Mouse (Mus musculus) gastrocnemius, postnatal 36 days (tissue): Measurements from ENCODE around the gene Krcc1. TPM values are rescaled to one million over a fixed set of nuclear protein-coding genes. Genes with fewer than 3 reads are reported as not detected.

ENCODE experiments used
- DNase-seq, 2 experiments: peaks; one replicate each; pipeline ENCODE4 v3.0.0; 2022
- intact Hi-C: fragments of 180-260 bp; cut with DNase I; formaldehyde crosslinking; loops from one replicate; pipeline ENCODE4 v1.15.1; 2025
- long read RNA-seq, 2 experiments: library from polyadenylated mRNA; stranded (forward); transcript quantifications; one replicate each; pipeline ENCODE4 v2.0.0; 2021
- total RNA-seq, 2 experiments: library from RNA; stranded (reverse); gene quantifications; 2 replicates each; pipeline ENCODE4 v1.2.3; 2021

The Krcc1 gene
- 10 to 100 TPM; 22.9 to 24.8 TPM for total RNA-seq
- long read RNA-seq, experiment 1, transcript Krcc1-203 (3 exons, 1,687 nt): major isoform, 16 of 24 reads
- long read RNA-seq, experiment 1, partial matches to known transcripts: 0 of 24 reads
- long read RNA-seq, experiment 1, other reads (novel, unspliced or antisense): 8 of 24 reads
- long read RNA-seq, experiment 2, transcript Krcc1-203 (3 exons, 1,687 nt): major isoform, 22 of 23 reads
- long read RNA-seq, experiment 2, partial matches to known transcripts: 0 of 23 reads
- long read RNA-seq, experiment 2, other reads (novel, unspliced or antisense): 1 of 23 reads

DNA sequence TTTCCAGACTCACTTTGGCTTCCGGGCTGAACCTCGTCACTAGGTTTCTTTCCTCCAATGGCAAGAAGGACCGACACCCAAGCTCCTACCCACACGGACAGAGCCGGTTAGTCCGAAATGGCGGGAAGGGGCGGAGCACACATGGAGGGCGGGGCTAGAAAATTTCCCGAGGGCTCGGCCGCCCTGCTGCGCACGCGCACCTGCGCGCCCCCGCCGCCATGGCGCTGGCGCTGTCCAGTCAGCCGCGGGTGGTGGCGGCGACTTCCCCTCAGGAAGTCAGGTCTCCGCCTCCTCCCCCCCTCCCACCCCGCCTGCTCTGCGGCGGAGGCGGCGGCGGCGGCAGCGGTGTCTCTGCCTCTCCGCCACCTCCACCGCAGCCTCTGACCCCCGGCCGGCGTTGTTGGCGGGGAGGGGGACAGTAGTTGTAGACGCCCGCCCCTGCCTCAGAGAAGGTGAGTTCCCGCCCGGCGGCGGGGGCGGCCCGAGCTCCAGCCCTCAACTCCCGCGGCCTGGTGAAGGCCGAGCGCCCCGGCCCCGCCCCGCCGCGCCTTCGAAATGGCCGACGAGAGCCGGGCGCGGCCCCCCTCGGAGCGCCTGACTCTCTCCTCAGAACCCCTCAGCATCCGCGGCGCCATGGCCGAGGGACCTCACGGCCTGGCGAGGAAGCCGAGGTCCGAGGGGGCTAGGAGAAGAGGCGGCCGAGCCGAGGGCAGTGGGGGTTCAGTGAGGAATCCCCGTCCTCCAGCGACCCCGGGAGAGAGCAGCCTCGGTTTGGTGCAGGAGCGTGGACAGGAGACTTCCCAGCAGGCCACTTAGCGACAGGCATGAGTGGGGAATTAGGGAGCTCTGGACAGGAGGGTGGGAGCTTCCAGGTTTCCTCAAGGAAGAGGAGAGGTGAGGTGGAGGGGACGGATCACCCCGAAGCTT lies at the start of gene Krcc1:
Gene Krcc1 (plus strand): TSS at position 289 of the 927 bp plus-strand sequence.
- intact Hi-C loops: loop anchor here (10.0 kb wide), 1 partner anchor 153 kb away; no protein-coding TSS in a partner anchor
- DNase-seq: peak; percentile 96

DNA sequence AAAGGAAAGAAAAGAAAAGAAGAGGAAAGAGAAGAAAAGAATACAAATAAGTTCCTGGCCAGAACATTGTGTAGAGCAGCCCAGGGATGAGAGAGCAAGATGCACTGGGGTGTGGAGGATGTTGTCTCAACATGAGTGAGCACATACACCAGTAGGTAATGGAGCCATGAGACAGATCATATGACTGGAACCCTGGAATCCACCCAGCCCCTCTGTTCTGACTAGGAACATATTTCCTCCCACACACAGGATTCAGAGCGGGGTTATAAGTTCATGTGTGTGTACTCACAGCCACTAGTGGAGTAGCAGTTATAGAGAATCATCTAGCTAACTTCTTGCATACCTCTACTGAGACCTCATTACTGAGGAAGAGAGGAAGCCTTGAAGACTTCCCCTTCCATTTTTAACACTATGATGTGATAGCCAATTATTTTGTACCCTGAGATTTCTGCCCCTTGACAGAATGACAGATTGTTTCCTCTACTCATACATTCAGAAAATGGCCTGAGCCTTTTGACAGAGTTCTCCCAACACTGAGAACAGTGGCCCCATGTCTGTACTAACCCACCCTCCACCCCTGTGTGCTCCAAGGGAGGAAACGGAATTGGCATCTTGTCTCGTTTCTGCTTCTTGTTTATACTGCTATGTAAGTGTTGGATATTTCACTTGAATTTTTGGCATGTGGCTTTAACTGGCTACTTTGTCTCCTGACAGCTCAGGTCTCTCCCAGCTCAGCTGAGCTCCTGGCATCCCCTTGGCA lies 47.1 kb upstream of the Krcc1 start:
- no peak for DNase-seq
- intact Hi-C loops: no loop called here

DNA sequence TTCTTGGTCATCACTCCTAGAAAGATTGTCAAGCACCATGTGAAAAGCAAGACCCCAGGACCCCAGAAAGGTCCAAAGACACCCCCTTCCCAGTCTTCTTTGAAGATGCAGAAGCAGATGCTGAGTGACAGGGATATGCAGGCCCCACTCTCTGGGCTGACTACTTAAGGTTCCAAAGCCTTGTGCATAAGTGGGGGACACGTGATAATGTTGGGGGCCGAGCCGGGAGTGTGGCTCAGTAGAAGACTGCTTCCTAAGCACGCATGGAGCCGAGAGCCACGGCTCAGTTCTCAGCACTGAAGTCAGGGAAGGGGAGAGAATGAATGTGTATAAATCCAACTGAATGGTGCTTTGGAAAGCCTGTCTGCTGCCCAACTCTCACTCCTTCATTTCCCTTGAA lies 44.9 kb upstream of the Krcc1 start:
- intact Hi-C loops: no loop called here

DNA sequence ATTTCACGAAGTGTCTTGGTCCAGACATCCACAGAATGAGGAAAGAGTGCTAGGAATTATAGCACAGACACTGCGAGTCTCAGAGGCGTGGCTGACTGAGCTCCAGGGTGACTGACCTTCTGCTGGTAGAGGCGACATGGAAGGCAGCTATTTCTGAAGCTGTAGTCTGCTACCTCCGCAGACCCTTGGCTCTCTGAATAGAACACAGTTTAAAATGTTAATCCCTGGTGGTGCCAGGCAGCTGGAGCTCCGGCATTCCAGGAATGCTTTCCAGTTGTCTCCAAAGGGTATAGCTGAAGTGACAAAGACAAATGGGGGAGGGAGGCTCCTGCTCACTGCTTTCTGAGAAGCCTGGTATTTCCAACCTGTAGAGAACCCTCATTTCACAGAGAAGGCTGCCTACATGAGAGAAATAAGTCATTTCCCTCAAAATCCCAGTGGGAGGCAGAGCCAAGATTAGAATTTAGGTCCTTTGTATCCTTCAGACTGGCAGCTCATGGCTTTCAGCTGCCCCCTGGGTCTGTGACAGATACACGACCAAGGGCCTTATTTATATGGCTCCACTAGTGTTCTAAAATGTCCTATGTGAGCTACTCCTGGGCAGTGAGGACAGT lies 44.2 kb upstream of the Krcc1 start:
- no peak for DNase-seq
- intact Hi-C loops: no loop called here

More for the DNA sequence above, 44.9 kb upstream of the Krcc1 start:
- no peak for DNase-seq

DNA sequence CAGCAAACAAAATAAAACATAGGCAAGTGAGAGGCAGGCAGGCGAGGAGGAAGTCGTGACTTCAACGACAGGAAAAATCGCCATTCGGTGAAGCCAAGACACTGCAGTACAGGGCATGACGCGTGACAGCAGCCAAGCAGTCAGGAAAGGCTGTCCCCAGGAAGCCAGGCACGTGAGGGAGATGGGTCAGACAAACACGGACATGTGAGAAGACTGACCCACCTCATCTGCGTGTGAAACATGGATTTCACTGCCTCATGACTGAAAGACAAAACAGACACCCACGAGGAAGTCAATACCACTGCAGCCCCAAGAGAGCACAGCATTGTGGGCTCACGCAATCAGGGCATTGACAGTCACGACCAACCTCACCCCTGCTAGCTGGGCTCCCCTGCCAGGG lies 36.4 kb upstream of the Krcc1 start:
- DNase-seq: no peak
- intact Hi-C loops: no loop called here

DNA sequence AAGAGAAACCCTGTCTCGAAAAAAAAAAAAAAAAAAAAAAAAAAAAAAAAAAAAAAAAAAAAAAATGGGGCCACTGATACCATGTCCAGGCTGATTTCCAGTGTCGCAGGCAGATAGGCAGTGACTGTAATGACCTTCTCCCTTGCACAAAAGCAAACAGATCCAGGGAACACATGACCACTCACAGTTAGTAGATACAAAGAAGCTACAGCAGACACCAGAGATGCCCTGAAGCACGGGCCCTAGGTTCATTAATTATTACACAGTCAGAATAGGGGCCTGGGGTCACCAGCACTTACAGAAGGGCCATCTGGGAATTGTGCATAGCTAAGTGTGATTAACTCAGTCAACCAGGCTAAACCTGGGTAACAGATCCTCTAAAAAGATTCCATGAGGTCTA lies 35.5 kb upstream of the Krcc1 start:
- no peak for DNase-seq

DNA sequence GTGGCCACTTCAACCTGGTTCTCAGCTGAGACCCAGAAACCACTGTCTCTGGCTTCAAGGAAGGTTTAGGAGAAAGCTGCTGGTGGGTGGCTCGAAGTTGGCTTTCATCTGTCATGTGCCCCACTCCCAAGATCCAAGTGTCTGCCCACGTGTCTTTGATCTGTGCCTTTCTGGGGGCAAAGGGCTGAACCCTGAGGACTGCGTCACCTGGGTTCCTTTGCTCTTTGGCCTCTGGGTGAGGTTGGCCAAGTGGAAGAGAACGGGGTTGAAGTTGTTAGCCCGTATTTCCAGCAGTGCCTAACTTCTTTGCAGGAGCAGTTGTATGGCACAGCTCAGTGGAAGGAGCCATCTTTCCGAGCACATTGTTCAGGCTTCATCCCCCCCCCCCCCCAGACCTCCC lies 35.0 kb upstream of the Krcc1 start:
- intact Hi-C loops: no loop called here
- no peak for DNase-seq

More for the DNA sequence above, 35.5 kb upstream of the Krcc1 start:
- intact Hi-C loops: no loop called here

DNA sequence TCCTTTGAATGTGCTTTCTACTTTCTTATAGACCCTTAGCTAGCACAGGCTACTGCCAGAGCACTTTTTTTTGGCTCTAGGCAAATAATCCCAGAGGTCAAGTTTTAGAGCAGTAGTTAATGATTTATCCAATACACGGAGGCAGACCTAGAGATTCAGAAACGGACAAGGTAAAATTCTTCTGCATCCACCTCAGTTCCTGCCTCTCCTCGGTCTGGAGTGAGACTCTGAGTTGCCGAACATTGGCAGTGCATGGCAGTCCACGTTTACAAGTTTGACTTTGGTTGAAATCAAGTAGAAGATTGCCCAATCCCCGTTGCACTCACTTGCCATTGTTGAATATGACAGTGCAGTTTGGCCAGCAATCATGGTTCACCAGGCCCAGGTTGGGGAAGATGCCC lies 34.4 kb upstream of the Krcc1 start:
- no peak for DNase-seq
- intact Hi-C loops: no loop called here

DNA sequence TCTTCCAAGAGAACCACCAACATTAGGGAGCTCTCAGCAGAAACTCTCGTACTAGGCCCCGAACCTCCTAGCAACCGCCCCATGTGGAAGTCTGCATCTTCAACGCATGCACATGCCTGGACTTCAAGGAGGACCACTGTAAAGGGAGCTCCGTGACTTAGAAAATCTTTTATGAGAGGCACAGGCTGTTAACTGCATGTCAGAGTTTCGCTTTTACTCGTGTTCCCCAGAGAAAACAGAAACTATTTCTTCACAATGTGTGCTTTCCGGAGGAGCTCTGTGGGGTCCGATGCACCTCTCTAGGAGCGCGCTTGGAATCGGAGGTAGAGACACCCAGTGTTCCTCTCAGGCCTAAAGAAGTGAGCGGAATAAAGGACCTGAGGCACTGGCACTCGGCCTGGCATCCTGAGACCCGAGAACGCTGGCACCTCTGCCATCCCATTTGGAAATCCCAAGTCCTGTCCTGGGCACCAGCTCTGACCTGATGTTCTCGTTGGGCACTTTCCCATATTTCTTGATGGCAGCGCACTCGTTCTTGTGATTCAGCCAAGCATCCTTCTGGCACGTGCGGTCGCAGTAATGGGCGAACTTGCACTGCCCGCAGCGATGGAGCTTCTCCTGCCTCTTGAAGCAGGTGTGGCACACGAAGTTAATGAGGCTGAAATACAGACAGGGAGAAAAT lies 32.3 kb upstream of the Krcc1 start:
- DNase-seq: no peak
- intact Hi-C loops: no loop called here

DNA sequence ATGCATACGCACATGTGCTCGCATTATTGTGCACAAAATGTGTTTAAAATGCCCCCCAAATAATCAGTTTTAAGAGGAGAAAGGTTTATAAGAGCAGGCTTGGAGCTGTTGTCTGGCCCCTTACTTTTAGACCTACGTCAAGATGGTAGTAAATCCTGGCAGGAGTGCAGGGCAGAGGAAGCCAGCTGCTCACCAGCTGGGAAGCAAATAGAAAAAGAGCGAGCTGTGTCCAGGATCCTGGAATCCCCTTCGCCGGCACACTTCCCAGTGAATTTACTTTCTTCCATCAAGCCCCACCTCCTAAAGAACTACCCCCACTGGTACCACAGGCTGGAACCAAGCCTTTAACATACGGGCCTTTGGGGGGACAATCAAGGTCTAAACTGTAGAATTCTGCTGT lies 30.6 kb upstream of the Krcc1 start:
- intact Hi-C loops: no loop called here

DNA sequence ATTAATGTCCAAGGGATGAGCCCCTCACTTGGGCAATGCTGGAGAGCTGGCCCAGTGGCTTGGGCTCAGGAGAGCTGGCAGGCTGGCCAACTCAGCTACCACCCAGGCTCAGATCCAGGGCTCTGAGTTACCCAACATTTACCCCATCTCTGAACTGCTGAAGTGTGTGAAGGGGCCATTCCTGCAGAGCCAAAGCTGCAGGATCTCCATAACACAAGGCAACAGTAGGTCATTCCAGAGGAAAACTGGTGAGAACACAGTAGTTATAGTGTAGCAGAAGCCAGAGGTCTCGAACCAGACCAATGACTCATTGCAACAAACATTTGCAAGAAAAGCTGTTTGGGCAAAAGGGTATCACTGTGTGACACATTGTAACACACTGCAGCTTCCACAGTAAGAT lies 28.7 kb upstream of the Krcc1 start:
- intact Hi-C loops: no loop called here
- DNase-seq: no peak

More for the DNA sequence above, 30.6 kb upstream of the Krcc1 start:
- DNase-seq: no peak

DNA sequence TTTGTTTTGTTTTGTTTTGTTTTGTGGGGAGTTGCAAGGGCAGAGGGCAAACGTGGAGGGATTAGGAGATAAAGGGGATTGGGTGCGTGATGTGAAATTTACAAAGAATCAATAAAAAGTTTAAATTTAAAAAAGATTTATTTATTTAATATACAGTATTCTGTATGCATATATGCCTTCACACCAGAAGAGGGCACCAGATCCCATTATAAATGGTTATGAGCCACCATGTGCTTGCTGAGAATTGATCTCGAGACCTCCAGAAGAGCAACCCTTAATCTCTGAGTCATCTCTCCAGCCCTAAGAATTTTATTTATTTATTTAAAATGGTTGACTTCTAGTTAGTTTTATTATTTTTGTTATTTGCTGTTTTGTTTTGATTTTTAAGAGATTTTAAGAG lies 28.2 kb upstream of the Krcc1 start:
- DNase-seq: no peak
- intact Hi-C loops: no loop called here

DNA sequence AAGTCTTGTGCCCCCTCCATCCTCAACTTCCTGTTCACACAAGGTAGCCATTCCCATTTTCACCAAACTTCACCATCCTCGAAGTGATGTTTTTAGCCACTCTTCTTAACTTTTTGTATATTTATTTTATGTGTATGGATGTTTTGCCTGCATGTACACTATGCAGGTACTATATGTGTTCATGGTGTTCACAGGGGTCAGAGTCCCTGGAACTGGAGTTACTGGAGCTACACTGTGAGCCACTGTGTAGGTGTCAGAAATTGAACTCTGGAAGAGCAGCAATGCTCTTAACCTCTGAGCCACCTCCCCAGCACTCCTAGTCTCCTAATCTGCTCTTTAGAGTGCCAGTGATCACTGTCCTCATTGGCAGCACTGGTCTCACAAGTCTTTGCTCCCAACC lies 23.1 kb upstream of the Krcc1 start:
- intact Hi-C loops: no loop called here
- no peak for DNase-seq

DNA sequence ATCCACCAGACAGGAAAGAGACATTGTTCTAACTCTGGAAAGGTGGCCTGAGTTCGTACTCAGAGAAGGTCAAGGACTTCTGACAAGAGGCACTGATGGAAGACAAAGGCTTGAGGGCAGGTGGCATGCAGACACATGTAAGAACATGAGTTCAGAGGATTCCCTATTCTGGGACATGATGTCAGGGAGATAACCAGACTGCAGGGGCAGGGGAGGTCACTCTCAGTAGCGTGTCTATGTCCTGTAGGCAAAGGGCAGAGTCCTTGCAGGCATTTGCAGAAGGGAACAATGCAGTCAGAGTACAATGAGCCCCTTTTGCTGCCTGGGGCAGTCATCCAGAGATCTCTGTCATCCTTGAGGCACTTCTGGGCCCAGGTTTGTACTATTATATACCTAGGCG lies 21.9 kb upstream of the Krcc1 start:
- intact Hi-C loops: no loop called here
- DNase-seq: no peak

DNA sequence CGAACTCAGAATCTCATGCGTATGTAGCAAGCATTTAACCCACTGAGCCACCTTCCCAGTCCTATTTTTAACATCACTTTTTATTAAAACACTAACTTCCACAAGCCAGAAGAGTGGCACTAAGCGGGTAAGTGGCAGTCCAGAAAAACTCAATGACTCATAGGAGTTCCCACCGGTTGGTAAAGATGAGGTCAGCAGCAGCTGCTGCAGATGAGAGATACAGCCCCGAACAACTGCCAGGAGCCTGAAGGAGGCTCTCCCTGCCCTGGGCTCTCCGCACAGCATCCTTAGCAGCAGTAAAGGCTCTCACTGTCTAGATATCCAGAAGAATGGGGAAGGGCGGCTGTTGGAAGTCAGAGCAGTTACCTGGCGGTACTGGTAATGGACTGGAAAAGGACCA lies 20.5 kb upstream of the Krcc1 start:
- intact Hi-C loops: no loop called here
- no peak for DNase-seq

DNA sequence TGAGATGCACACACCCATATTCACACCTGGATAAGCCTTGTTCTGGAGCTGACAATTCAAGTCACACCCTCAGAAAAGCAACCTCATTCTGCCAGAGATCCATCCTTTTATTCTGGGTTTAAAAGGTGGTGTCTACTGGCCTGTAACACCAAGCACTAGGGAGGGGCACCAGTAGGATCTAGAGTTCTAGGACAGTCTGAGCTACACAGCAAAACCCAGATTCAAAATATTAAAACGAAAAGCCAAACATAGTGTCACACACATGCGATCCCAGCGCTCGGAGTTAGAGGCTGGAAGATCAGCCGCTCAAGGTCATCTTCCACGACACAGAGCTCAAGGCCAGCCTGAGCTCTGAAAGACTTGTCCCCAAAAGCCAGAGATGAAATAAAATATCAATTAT lies 17.0 kb upstream of the Krcc1 start:
- DNase-seq: no peak
- intact Hi-C loops: no loop called here

DNA sequence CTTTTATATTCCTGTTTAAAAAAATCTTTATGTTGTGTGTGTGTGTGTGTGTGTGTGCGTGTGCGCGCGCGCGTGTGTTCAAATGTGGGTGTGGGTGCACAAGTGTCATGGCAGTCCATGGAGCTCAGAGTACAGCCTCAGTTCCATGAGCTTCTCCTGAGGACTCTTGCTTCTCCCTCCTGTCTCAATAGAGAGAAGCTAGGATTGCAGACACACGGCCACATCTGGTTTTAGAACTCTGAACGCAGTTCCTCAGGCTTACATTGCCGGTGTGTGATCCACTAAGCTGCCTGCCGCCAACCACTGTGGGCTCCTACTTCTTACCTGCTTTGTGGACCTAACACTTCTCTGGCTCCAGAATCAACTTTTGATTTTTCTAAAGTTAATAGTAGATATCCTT lies 15.3 kb upstream of the Krcc1 start:
- intact Hi-C loops: no loop called here
- DNase-seq: no peak

DNA sequence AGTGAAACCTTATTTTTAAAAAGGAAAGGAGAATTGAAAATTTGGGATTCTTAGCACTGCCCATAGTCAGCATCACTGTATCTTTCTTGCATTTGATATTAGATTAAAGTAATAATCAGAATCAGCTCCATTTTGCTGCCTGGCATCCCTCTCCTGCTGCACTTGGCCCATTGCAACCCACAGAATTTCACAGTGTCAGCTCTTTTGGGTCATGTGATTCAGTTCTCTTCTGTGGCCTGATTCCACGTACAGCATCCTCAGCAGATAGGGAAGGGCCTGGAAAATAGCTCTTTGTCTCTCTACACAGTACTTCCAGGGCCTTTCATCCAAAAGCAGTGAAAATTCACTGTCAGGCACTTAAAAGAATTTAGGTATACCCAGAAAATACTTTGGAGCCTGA lies 14.1 kb upstream of the Krcc1 start:
- no peak for DNase-seq
- intact Hi-C loops: no loop called here

DNA sequence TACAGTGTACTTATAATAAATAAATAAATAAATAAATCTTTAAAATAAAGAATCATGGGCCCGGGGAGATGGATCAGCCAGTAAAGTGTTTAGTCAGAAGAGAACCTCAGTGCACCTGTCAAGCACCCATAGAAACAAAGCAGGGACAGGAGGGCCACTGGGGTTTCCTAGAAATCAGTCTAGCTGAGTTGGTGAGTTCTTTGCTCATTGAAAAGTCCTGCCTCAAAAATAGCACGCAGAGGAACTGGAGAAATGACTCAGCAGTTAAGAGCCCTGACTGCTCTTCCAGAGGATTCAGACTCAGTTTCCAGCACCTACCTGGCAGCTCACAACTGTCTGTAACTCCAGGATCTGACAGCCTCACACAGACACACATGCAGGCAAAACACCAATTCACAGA lies 12.9 kb upstream of the Krcc1 start:
- intact Hi-C loops: no loop called here

DNA sequence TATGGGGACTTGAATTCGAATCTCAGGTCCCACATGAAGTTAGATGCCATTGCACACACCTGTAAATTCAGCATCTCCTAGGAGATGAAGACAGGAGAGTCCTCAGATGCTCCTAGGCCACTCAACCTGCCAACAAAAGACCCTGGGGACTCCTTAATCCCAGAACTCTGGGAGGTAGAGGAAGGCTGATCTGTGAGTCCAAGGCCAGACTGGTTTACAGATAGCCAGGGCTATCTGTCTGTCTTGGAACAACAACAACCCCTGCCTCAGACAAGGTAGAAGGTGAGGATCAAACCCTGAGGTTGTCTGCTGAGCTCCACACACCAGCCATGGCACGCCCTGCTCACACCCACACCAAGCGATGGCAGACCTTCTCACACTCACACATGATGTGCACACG lies 12.3 kb upstream of the Krcc1 start:
- no peak for DNase-seq
- intact Hi-C loops: no loop called here

More for the DNA sequence above, 12.9 kb upstream of the Krcc1 start:
- no peak for DNase-seq
